Mouse (Mus musculus): ENCODE results near the gene Glrp1.
A peak's percentile ranks its signal among the peaks of the same experiment; 100 is the strongest.

Gene Glrp1

DNA sequence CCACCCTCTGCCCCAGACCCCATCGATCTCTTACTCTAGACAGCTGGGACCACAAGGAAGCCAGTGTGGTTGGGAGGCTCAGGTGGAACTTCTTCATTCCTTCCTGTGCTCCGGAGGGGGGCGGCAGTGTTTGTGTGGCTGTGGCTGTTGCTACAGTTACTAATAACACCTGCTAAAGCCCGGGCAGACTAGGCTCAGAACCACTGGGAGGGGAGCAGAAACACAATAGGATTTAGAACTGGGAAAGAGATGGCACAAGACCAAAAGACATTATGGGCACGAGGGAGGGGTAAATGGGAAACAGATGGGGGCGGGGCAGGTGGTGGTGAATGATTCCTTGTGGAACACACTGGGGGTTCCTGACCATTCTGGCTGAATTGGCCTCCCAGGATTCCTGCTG lies 47.4 kb downstream of the Glrp1 start:
- no peak for DNase-seq (ENCODE audit: low spot score)

DNA sequence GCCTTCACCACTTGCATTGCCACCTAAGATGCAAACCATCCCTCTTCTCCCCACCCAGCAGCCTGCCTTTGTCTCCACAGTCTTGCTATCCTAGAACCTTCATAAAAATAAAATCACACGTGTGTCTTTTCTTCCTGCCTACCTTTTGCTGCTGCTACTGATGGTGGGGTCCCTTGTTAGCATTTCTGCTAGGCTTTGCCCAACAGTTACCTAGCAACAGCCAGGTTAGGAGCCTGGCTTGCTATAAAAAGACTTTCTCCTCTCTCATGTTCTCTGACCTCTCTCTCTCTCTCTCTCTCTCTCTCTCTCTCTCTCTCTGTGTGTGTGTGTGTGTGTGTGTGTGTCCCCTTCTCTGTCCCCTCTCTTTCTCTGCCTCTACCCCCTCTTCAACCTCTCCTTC lies 48.8 kb downstream of the Glrp1 start:
- DNase-seq (ENCODE audit: low spot score) = no peak

DNA sequence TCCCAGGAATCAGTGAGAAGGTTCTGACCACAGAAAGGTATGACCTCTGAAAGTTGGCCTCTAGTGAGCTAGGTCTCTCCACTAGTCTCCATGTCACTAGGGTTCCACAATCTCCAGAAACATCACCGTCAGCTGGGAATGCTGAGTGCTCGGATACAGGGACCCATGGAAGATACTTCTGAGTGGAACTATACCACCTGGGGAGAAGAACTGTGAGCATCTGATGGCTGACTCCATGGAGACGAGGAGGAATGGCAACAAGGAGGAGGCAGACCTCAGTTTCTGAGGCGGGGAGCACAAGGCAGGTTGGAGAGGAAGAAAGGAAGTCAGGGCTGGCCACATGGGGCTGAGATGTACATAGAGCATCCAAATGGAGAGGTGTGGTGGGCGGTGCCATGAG lies 50.2 kb downstream of the Glrp1 start:
- DNase-seq (ENCODE audit: low spot score) = no peak

DNA sequence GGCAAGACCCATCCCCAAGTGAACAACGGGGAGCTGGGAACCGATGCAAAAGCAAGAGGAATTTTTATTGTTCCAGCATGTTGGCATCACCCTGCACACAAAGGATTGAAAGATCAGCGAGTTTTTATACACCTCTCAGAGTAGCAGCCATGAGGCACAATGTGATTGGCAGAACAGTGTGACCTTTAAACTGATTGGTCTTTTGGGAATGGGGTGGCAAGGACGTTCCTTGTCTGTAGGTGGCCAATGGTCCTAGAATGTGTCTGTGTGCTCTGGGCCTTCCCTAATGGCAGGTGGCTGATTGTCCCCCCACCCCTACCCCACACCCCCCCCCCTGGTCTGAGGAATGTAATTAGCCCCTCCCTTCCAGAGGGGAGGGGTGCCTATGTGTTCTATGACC lies 50.7 kb downstream of the Glrp1 start:
- DNase-seq (ENCODE audit: low spot score) = no peak

DNA sequence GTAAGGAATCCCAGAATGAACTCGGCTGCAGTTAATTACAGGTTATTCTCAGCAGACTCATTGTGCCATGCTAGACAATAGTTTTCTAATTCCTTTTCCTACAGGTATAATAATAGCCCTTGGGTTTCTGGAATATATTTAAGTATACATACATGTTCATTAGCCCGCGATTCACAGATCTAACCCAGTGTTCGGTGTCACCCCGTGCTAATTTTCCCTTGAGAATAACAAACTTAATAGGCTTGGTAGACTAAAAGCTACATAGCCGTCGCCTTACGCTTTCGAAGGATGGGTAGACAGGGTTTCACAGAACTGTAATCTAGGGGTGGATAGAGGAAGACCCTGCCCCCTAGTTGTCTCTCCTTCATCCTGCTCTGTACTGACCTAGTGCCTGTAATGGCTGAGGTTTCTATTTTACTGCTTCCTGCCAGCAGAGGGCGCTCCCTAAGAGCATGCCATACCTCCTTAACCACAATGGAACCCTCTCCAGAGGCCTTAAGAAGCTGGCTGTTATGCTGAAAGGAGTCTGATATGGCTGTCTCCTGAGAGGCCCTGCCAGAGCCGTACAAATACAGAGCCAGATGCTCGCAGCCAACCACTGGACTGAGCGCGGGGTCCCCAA lies 53.3 kb downstream of the Glrp1 start:
- DNase-seq (ENCODE audit: low spot score) = peak; percentile 87

DNA sequence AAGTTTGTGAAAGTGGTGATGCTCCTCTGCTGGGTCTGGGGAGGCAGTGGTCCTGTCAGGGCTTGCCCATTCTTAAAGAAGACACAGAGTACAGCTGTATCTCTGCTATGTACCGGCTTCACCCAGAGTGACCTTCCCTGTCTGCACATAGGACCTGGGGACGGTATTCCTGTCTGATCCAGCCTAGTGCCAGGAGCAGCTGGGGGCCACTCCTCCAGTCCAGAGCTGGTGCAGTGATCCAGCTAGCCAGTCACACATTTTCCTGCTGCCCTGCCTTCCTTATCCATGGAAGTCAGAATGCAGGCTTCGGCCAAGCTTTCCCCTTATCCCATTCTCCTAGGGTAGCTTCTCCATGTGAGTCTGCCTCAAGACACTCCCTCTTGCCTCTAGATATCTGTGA lies 54.1 kb downstream of the Glrp1 start:
- DNase-seq (ENCODE audit: low spot score) = no peak

DNA sequence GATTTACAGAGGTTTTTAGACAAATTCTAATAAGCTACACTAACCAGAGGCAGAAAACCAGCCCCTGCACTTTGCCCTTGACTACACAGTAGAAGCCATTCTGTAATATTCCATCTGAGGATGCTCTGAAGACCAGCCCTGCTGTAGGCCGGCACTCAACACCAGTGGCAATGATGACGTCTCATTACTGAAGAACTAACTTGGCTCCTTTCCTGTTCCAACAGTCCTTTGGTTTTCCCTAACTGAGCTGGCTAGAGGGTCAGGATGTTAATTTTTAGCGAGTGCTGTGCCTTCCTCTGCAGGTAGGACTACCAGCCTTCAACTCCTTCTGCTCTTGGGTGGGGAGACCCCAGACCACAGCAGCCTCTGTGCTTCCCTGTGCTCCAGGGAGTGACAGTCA lies 55.2 kb downstream of the Glrp1 start:
- no peak for DNase-seq (ENCODE audit: low spot score)

DNA sequence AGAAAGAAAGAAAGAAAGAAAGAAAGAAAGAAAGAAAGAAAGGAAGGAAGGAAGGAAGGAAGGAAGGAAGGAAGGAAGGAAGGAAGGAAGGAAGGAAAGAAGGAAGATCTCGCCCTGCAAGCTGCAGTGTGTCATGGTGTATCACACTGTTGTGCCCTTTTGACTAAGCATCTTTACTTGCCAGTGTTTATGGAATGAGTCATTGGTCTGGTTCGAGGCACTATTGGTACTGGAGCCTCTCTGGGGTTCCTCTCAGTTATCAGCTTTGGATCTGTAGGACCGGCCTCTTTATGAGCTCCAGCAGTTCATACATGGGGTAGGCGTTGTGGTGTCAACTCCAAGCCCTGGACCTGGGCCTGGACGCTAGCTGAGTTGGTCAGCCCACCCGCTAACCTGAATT lies 57.7 kb downstream of the Glrp1 start:
- no peak for DNase-seq (ENCODE audit: low spot score)

DNA sequence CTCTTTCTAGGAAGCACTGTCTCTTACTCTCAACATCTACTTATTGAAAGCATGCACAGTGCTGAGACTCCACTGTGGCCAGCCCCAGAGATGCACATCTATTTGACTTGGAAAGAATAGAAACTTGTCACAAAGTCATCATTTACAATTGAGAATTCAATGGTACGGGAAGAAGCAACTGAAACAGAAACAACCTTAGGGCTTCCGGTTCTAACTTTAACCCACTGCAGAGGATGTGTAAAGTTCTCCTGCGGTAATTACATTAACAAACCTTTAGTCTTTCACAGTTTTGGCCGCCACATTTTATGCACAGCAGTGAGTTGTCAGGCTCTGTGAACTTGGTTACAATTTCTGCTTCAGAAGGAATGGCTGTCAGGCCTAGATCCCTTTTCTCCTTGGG lies 59.2 kb downstream of the Glrp1 start:
- DNase-seq (ENCODE audit: low spot score) = no peak
